Mouse (Mus musculus) testis, adult 2 months (tissue): ENCODE measurements at regions not wholly inside any gene's neighbourhood (a gene's known extent, or its start where the extent isn't known, plus 50 kb on each side); places are given as distances from the start of the nearest gene placed in this dataset.

Source experiments
- H3K27ac ChIP-seq: fragments of 200-500 bp; 2 replicates; pipeline ENCODE4 v1.5.1; 2012; ENCODE audit warnings: low read depth, low read length; ENCODE audit not compliant: control insufficient read depth, insufficient read depth
- H3K27me3 ChIP-seq: fragments of 200-500 bp; 2 replicates; pipeline ENCODE4 v1.6.1; 2012; ENCODE audit warnings: mild to moderate bottlenecking, low read length, moderate library complexity; ENCODE audit not compliant: control insufficient read depth, insufficient read depth
- H3K36me3 ChIP-seq: fragments of 200-500 bp; 2 replicates; pipeline ENCODE4 v1.6.1; 2012; ENCODE audit warnings: mild to moderate bottlenecking, low read length; ENCODE audit not compliant: control insufficient read depth, insufficient read depth
- H3K4me1 ChIP-seq: fragments of 200-500 bp; 2 replicates; pipeline ENCODE4 v1.6.1; 2012; ENCODE audit warnings: low read length; ENCODE audit not compliant: control insufficient read depth, insufficient read depth
- H3K4me3 ChIP-seq: fragments of 200-500 bp; 2 replicates; pipeline ENCODE4 v1.5.1; 2012; ENCODE audit warnings: low read depth, mild to moderate bottlenecking, low read length, moderate library complexity, mixed read lengths; ENCODE audit not compliant: control insufficient read depth
- CTCF ChIP-seq: fragments of 200-500 bp; IDR thresholded peaks from 2 replicates; pipeline ENCODE4 v1.5.1; 2012; ENCODE audit warnings: low read depth, mild to moderate bottlenecking, inconsistent platforms, low read length, moderate library complexity; ENCODE audit not compliant: control insufficient read depth, insufficient read depth, insufficient replicate concordance
- POLR2A ChIP-seq: fragments of 200-500 bp; IDR thresholded peaks from 2 replicates; pipeline ENCODE4 v1.6.1; 2012; ENCODE audit warnings: low read depth, mild to moderate bottlenecking, inconsistent platforms, low read length, moderate library complexity; ENCODE audit not compliant: control insufficient read depth

GRCm38 (mm10) chr11:111197422-111197821 is 131.5 kb downstream of the Kcnj2 start:
- no peak overlapping the region for H3K4me3 ChIP-seq
- H3K27ac ChIP-seq = no peak overlapping the region
- H3K36me3 ChIP-seq = no peaks in the 10 kb centered on the region
- no peak for TF ChIP-seq POLR2A
- no peak for TF ChIP-seq CTCF
- H3K4me1 ChIP-seq = no peaks in the 10 kb centered on the region
- H3K27me3 ChIP-seq = no peaks in the 10 kb centered on the region

- no peaks in the 10 kb centered on the region for H3K36me3 ChIP-seq
- TF ChIP-seq CTCF = no peak
- no peak for TF ChIP-seq POLR2A
- H3K4me3 ChIP-seq = no peak overlapping the region
- no peaks in the 10 kb centered on the region for H3K27me3 ChIP-seq
- H3K4me1 ChIP-seq = no peaks in the 10 kb centered on the region
- H3K27ac ChIP-seq = no peak overlapping the region
Observed at GRCm38 (mm10) chr11:111200512-111200911, 134.5 kb downstream of the Kcnj2 start.

- Histone ChIP-seq H3K4me3 (no peak overlapping the region), H3K27me3 (no peaks in the 10 kb centered on the region), H3K27ac (no peak overlapping the region), H3K4me1 (no peaks in the 10 kb centered on the region), H3K36me3 (no peaks in the 10 kb centered on the region)
- no peak for TF ChIP-seq POLR2A
- no peak for TF ChIP-seq CTCF
Observed at GRCm38 (mm10) chr11:111202780-111203179, 136.8 kb downstream of the Kcnj2 start.

- H3K27ac ChIP-seq = no peak overlapping the region
- no peaks in the 10 kb centered on the region for H3K36me3 ChIP-seq
- no peak overlapping the region for H3K4me3 ChIP-seq
- H3K4me1 ChIP-seq = no peaks in the 10 kb centered on the region
- TF ChIP-seq CTCF (no peak), POLR2A (no peak)
- H3K27me3 ChIP-seq = no peaks in the 10 kb centered on the region
Observed at GRCm38 (mm10) chr11:111210565-111210964, 144.6 kb downstream of the Kcnj2 start.

- Histone ChIP-seq H3K27ac (no peak overlapping the region), H3K4me1 (no peaks in the 10 kb centered on the region), H3K4me3 (no peak overlapping the region), H3K27me3 (no peaks in the 10 kb centered on the region), H3K36me3 (no peaks in the 10 kb centered on the region)
- no peak for TF ChIP-seq CTCF
- no peak for TF ChIP-seq POLR2A
Observed at GRCm38 (mm10) chr11:111212038-111212701, 146.2 kb downstream of the Kcnj2 start.

DNA sequence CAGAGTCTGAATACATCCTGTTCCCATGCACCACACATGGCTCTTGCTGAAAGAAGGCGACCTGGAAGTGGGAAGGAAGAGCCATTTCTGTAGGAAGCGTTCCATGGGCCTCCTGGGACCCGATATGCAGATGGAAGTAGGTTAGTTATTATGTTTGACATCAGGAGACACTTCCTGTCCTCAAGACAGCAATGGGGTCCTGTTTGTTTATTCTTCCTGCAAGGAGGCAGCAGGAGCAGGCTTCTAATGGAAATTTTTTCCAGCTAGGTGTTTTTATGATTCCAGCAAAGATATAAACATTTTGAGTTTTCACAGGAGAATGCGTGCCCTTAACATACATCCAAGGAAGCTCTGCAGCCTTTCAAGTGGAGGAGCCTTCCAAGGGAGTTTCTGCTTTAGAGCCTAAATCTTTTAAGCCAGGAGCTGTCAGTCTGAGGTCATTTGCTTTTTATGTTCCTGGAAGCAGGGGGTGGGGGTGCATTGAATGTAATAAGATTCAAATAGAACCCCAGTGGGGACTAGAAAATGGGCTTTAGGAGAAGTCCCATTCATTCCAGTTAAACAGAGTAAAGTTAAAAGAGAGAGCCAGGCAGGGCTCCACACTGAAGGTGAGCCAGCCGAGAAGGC is 146.9 kb downstream of the Kcnj2 start:
- TF ChIP-seq POLR2A (no peak), CTCF (no peak)
- H3K36me3 ChIP-seq = no peaks in the 10 kb centered on the region
- no peaks in the 10 kb centered on the region for H3K27me3 ChIP-seq
- H3K4me1 ChIP-seq = no peaks in the 10 kb centered on the region
- H3K4me3 ChIP-seq = no peak overlapping the region
- no peak overlapping the region for H3K27ac ChIP-seq

DNA sequence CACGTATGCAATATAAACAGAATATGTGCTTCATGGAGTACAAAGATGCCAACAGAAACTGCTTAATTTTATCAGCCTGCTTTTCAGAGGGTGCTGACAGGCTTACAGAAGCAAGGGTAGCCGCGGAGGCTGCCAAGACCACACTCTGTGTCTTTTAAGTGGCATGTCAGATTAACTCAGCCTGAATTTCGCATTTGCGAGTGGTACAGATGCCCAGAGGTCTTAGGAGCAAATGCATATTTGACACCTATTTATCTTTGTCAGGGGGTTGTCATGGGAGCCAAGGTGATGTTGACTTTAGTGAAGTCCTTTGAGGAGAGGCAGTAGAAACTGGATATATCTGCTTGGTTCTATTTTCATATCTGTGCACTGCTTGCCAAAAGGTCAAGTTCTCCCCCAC is 149.0 kb downstream of the Kcnj2 start:
- no peak overlapping the region for H3K27ac ChIP-seq
- no peak overlapping the region for H3K4me3 ChIP-seq
- TF ChIP-seq POLR2A (no peak), CTCF (no peak)
- H3K4me1 ChIP-seq = no peaks in the 10 kb centered on the region
- H3K36me3 ChIP-seq = no peaks in the 10 kb centered on the region
- H3K27me3 ChIP-seq = no peaks in the 10 kb centered on the region
